ENCODE assay signal across 8 mouse cellular contexts in genomic region chr16:9501713-9502112, GRCm38 (mm10).
DNase-seq lines count a peak whose midpoint lies in the region.

No protein-coding gene starts in this region.

- DNase-seq in gastrocnemius, postnatal 14 days = peak; percentile 31
- DNase-seq in gastrocnemius, postnatal 36 days = no peak
- DNase-seq in right cerebral cortex, adult 18-20 months = peak; percentile 23
- no peak for DNase-seq in right cerebral cortex, postnatal 36 days (ENCODE audit: low spot score in 2 of 2)
- DNase-seq in lung, adult 18-20 months = peak; percentile 40 to 57
- peak; percentile 69 for DNase-seq in testis, postnatal 10 days (ENCODE audit: low spot score)
- no peak for DNase-seq in MN1 (ENCODE audit: low spot score)
- DNase-seq in cerebellum, adult 18-20 months = no peak

- intact Hi-C loops in gastrocnemius, postnatal 14 days (cut with DNase I; ENCODE audit: low total_unique reads) = no loop called here
- intact Hi-C loops in gastrocnemius, postnatal 36 days (cut with DNase I) = no loop called here

Comparison
In these comparisons a context has a peak if more than half of its experiments do, and no peak if none do; other contexts are left out.
1. DNase-seq: peak in gastrocnemius, postnatal 14 days (single experiment), right cerebral cortex, adult 18-20 months (single experiment), lung, adult 18-20 months (2 of 2) and testis, postnatal 10 days (single experiment); none in gastrocnemius, postnatal 36 days (0 of 2), right cerebral cortex, postnatal 36 days (0 of 2), MN1 (single experiment) and cerebellum, adult 18-20 months (0 of 2).